Mouse (Mus musculus): ENCODE measurements at regions not wholly inside any gene's neighbourhood (a gene's known extent, or its start where the extent isn't known, plus 50 kb on each side); places are given as distances from the start of the nearest gene placed in this dataset.

DNA sequence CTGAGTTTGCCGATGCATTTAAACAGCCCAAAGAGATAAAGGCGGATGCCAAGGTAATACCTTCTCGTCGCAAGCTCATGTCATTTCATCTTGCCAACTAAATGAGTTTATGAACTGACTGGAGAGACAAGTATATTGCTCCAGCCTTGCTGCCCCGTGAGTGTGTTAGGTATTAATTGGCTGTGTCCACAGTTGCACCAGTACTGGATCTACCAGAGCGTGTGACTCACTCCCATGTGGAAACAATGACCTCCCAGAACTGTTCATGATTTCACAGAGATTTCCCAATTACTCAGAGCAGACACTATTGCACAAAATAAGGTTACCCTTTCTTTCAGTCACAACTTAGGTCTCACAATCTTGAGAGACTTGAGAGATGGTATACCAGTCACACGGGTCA is 179.8 kb upstream of the Adgrl2 start:
- TF ChIP-seq CTCF (IDR thresholded peaks at IDR 0.05), result no peak
- peak; percentile 88 for TF ChIP-seq EP300 (IDR thresholded peaks at IDR 0.05)

All from lung, postnatal 0 days (tissue).